Mouse (Mus musculus) gastrocnemius, adult 2 months (tissue): ENCODE measurements around the gene Dlg2. TPM values are rescaled to one million over a fixed set of nuclear protein-coding genes. Genes with fewer than 3 reads are reported as not detected.

Experiments used
- DNase-seq: peaks from one replicate; pipeline ENCODE4 v3.0.0; 2022
- H3K27ac ChIP-seq: fragments of 200-600 bp; 2 replicates; pipeline ENCODE4 v1.8.1; 2022; ENCODE audit warnings: mild to moderate bottlenecking
- H3K4me3 ChIP-seq: fragments of 200-600 bp; 2 replicates; pipeline ENCODE4 v1.8.1; 2022; ENCODE audit warnings: mild to moderate bottlenecking, moderate library complexity
- CTCF ChIP-seq: fragments of 200-600 bp; IDR thresholded peaks from 2 replicates; pipeline ENCODE4 v1.8.1; 2022; ENCODE audit warnings: antibody characterized with exemption, mild to moderate bottlenecking, moderate library complexity
- intact Hi-C: fragments of 180-260 bp; cut with DNase I; formaldehyde crosslinking; loops from one replicate; pipeline ENCODE4 v1.15.1; 2025
- total RNA-seq, 2 experiments: library from RNA; stranded (reverse); gene quantifications; 2 replicates each; pipeline ENCODE4 v1.2.3; 2021

Dlg2 gene
- total RNA-seq, 2 experiments from 2014 or later: 0.22 to 0.71 TPM

DNA sequence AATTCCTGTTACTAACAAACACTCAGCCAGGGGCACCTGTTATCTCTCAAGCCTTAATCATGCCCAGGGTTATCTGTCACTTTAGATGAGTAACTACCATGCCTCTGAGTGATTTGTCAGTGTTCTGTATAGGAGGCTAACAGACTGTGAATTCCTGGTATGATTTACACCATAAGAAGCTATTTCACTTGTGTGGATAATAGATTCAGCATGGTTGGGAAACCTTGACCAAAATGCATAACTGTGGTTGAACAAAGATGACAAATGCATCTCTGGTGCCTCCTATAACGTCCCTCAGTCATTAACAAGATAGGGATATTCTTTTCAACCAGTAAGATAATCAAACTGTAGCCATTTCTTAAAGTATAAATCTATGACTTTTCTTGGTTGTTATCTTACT, 1341.5 kb downstream of the Dlg2 start:
- TF ChIP-seq CTCF: no peak
- intact Hi-C loops: no loop called here

DNA sequence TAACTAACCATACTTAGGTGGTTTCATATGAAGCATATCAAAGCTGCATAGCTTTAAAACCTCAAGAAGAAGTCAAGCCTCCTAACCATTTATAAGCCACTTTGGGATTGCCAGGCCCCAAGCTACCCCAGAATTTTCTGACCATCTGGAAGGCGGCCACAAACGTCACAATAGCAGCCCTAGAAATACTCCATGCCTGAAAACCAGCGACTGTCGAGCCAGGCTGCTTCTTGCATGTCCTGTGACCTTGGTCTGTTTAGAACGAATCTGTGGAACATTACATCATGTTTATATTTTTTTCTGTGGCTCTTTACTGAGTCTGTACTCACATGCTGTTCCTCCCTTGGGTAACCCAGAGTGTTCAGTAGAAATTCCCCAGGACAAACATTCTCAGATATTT, 1355.7 kb downstream of the Dlg2 start:
- Histone ChIP-seq H3K27ac (no peak overlapping the region), H3K4me3 (no peak overlapping the region)
- DNase-seq: no peak
- intact Hi-C loops: no loop called here
- no peak for TF ChIP-seq CTCF

More for the DNA sequence above, 1341.5 kb downstream of the Dlg2 start:
- Histone ChIP-seq H3K4me3 (no peak overlapping the region), H3K27ac (no peak overlapping the region)
- DNase-seq: no peak

DNA sequence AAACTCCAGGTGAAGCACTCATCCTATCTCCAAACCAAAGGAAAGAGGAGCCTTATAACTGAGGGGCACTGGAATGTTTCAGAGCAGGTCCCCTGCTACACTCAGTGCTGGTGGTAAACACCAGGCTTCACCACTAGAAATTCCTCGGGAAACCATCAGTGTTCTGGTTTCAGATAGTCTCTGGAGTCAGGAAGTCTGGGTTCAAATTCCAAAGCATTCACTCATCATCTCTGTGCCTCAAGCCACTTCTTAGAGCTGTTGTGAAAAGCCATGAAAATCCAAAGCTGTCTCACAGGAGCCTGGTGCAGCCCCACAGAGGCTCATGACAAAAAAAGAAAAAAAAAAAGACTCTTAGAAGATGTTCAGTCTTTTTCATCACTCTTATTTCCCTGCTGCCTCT, 1369.3 kb downstream of the Dlg2 start:
- intact Hi-C loops: no loop called here
- TF ChIP-seq CTCF: no peak
- DNase-seq: no peak
- no peak overlapping the region for H3K27ac ChIP-seq
- no peak overlapping the region for H3K4me3 ChIP-seq

DNA sequence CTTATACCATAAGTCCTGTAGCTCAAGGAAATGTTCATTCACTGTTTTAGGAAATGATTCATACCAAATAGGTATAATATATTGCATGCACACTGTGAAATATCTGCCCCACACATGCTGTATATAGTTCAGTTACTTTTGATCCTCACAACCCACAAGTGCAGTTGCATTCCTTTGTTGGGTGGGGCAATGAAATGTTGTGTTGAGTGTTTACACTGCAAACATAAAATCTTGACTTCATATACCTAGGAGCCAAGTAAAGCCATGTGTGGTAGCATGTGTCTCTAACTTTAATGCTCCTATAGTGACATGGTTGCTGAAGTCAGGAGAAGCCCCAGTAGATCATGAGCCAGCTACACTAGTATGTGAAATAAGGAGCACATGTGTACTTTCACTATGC, 1372.9 kb downstream of the Dlg2 start:
- intact Hi-C loops: no loop called here
- no peak for TF ChIP-seq CTCF
- Histone ChIP-seq H3K4me3 (no peak overlapping the region), H3K27ac (no peak overlapping the region)
- no peak for DNase-seq

DNA sequence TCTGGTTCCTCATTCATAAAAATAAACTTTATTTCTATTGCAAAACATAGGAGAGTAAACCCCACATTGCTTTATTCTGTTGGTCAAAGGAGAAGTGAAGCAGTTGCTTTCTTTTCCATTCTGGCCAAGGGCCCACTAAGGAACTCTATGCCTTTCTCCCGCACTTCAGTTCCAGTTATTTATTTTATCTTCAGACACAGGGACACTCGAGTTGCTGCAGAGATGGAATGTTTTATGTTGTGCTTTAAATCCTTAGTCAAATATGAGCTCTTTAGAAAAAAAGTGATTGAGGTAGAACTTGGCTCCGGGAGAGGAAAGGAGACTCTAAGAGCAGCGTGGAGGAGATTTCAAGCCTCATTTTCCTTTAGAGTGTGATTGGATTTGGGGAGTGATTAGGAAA, 1377.2 kb downstream of the Dlg2 start:
- no peak overlapping the region for H3K27ac ChIP-seq
- H3K4me3 ChIP-seq: no peak overlapping the region
- TF ChIP-seq CTCF: no peak
- intact Hi-C loops: no loop called here
- no peak for DNase-seq

DNA sequence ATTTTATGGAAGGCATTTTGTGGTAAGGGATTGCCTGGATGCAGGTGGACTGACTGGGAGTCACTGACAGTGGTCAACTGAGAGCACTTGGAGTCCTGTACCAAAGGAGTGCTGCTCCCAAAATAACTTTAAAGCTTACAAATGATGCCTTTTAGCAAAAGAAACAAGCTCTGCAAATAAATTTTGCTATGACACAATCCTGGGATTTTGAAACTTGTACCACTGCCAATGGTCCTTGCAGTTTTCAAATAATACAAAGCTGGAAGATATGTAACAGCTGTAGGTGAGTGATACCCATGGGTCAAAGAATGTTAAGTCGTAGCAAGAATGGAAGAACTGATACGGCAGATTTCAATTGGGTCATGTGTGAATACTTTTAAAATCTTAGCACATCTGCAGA, 1380.5 kb downstream of the Dlg2 start:
- H3K27ac ChIP-seq: no peak overlapping the region
- no peak for TF ChIP-seq CTCF
- no peak for DNase-seq
- H3K4me3 ChIP-seq: no peak overlapping the region
- intact Hi-C loops: no loop called here

DNA sequence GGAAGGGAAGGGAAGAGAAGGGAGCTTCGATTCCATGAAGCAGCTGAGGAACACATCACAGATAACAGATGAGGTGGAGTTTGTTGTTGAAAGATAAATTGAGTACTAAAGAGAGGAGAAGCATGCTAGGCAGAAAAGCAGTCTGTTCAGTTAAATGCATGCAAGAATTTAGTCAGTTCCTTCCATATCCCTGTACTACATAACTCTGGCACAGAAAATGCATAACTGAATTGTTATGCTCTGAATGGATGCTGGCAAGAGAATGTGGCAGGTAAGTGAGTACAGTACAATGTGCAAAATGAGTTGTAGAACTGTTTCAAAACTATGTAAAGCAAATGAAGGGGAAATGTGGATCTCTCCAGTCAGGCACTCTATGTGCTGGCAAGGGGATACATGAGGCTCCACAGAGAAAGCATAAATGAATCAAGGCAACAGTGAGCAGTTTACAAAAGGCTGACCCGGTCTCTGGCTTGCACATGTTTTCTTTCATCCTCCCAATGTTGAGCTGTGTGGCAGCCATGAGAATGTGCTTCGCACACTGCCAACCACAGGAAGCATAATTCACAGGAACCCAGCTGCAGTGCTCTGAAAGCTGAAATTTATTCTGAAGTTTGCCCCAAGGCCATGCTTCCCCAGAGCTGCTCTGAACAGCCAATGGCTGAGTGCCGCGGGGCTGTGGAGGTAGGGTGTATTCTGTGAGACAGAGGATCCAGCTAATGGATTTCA, 1386.5 kb downstream of the Dlg2 start:
- no peak overlapping the region for H3K27ac ChIP-seq
- no peak overlapping the region for H3K4me3 ChIP-seq
- intact Hi-C loops: no loop called here
- DNase-seq: no peak
- TF ChIP-seq CTCF: no peak

DNA sequence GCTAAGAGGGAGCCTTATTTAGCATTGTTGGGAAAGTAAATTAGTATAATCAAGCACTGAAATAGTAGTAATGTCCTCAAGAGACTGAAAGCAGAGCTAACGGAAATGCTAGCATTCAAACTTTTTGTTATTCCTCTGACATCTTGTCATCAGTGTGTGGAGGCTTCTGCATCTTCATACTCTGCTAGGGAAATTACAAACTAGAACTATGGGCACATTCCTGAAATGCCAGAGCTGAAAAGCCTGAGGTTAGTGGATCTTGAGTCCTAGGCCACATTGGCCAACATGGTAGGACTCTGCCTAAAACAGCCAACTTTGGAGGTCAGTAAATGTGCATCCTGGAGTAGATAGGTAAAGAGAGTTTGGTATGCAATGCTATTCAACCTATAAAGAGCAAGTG, 1392.4 kb downstream of the Dlg2 start:
- intact Hi-C loops: no loop called here
- H3K27ac ChIP-seq: no peak overlapping the region
- no peak overlapping the region for H3K4me3 ChIP-seq
- no peak for DNase-seq
- TF ChIP-seq CTCF: no peak

DNA sequence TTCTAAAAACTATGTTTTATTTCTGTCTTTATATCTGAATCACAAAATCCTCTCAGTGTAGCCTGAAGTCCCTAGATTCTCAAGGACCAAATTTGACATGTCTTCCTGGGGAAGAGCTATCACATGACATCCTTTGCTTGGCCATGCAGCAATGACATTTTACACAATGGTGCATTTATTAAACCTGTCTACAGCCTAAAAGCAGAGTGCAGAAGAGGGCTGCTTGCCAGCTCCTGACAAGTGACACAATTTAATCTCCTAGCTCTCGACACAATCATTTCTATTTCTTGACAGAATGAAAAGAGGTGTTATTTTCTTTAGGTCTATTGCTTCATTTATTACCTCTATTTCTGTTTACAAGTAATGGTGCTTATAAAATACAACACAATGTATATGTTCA, 1400.4 kb downstream of the Dlg2 start:
- DNase-seq: no peak
- no peak overlapping the region for H3K27ac ChIP-seq
- intact Hi-C loops: no loop called here
- no peak overlapping the region for H3K4me3 ChIP-seq
- TF ChIP-seq CTCF: no peak

DNA sequence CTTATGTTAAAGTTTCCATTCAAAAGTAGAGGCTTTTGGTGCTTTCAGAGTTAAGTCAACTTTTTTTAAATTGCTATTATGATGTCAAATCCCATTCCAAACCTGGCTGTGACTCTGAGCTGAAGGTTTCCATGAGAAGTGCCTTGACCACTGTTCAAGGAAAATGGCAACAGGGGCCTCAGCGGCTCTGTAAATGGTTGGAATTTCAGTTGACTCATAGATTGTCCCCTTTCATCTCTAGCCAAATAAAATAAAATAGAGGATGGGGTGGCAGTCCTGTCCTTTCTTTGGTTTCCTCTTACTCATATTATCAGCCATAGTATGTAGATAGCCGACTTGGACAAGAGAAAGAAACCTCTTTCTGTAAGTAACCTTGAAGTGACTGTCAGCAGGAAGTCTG, 1401.3 kb downstream of the Dlg2 start:
- intact Hi-C loops: no loop called here
- no peak for DNase-seq
- Histone ChIP-seq H3K27ac (no peak overlapping the region), H3K4me3 (no peak overlapping the region)
- TF ChIP-seq CTCF: no peak

DNA sequence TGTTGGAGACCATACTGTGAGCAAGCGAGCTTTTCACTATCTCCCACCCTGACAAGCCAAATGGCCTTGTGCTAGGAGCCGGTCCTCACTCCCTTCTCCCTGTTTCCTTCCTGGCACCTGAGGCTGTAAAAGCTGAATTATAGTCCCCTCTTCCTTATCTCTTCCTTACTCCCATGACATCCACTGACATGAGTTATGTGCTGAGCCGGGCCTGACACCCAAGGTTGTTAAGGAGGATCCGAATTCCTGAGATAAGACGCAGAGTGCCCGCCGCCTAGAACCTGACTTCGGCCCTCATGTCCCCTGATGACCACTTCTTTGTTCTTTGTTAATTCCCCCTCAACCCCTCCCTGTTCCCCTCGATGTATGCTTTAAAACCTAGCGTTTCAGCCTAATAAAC, 1409.9 kb downstream of the Dlg2 start:
- no peak for DNase-seq
- no peak overlapping the region for H3K27ac ChIP-seq
- TF ChIP-seq CTCF: no peak
- intact Hi-C loops: no loop called here
- no peak overlapping the region for H3K4me3 ChIP-seq

DNA sequence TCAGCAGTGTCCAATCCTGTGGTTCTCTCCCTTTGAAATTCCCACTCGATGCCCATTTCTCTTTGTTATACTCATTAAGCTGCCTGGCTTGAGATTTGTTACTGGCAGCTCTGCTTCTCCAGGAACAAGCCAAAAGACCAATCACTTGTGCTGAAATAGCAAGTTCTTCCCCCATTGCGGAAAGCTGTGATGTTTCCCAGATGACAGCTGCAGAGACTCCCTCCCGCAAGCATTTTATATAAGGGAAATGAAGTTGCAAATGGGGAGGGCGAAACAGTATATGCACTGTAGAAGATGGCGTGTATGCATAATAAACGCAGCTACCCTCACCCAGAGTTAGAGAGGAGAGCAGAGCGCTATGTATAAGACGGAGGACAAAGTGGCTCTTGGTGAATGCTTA, 1417.5 kb downstream of the Dlg2 start:
- no peak for DNase-seq
- no peak overlapping the region for H3K4me3 ChIP-seq
- TF ChIP-seq CTCF: no peak
- H3K27ac ChIP-seq: no peak overlapping the region
- intact Hi-C loops: no loop called here

DNA sequence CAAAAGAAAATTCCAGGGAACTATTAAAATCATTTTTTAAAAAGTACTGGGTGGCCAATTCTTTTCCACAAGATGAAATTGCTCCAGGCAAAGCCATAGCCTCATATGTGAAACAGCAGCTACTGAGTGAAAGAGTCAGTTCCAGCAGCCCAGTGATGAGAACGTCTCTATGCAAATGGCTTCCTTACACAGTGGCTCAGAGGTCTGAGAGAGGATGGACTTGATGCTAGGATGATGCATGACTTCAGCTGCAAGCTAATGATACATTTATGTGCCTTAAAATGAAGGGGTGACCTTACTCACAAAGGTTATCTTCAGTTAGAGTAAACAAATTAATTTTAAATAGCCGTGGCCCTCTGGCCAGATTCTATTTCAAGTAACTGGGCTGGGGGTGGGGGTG, 1420.5 kb downstream of the Dlg2 start:
- DNase-seq: no peak
- TF ChIP-seq CTCF: no peak
- no peak overlapping the region for H3K4me3 ChIP-seq
- intact Hi-C loops: no loop called here
- H3K27ac ChIP-seq: no peak overlapping the region

DNA sequence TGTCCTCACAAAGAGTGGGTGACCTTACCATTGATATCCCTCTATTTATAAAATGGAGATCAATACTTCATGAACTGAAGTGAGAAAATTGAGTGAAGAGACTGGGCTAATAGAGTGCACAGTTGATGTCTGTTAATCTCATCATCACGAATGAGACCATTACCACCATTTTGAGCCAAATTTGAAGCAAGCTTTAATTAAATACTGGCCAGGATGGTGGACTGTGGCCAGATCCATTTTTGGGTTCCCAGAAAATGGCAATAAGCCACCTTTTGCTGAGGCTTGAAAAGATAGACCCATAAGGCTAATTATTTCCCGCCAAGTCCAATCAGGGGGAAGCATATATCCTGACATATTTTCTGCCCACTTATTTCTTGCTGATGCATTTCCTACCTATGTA, 1421.0 kb downstream of the Dlg2 start:
- intact Hi-C loops: no loop called here
- TF ChIP-seq CTCF: no peak
- no peak overlapping the region for H3K4me3 ChIP-seq
- no peak overlapping the region for H3K27ac ChIP-seq
- DNase-seq: no peak
